Mouse (Mus musculus) layer of hippocampus, postnatal 25 days (tissue): ENCODE measurements around the gene Itpkc. TPM values are rescaled to one million over a fixed set of nuclear protein-coding genes. Genes with fewer than 3 reads are reported as not detected.

Experiments
- DNase-seq, 2 experiments: peaks; one replicate each; pipeline ENCODE4 v3.0.0; 2022; ENCODE audit warnings: mixed read lengths in 2 of 2, low spot score in 1 of 2; ENCODE audit errors: extremely low spot score in 1 of 2
- total RNA-seq, 2 experiments: library from RNA; stranded (reverse); gene quantifications; 2 replicates each; pipeline ENCODE4 v1.2.3; 2021

The Itpkc gene
- total RNA-seq, 2 experiments from 2014 or later = 7.2 to 8.3 TPM

DNA sequence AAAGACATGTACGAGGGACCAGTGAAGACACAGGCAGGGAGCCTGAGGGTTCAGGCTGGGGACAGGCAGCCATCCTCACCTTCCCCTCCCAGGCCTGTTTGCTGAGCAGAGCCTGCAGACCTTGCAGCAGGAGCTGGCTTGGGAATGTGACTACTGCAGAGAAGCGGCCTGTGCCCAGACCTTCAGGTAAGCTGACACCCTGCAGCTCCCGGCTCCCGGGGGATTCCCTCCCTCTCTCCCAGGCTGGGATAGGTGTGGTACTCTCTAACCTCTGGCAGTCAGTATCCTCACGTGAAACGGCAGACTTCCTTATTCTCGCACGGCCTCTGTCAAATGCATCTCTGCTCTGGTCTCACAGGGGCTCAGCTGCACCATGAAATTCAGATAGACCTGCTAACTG is 14.8 kb upstream of the Itpkc start:
- DNase-seq = no peak

DNA sequence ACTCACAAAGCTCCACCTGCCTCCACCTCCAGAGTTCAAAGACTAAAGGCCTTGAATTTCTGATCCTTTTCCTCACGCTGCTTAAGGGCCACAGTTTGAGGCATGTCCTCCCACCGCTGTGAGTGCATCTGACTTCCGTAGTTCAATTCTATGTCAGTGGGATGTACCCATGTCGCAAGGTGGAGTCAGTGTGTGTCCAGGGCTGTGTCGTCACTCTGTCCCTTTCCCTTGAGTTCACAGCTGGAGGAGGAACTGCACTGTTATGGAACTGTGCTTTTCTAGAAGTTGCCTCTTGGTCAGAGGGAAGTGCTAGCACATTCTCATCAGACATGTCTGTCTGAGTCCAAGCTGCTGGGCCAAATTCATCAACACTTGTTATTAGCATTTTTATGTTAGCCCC is 10.1 kb upstream of the Itpkc start:
- no peak for DNase-seq

- no peak for DNase-seq
Observed at GRCm38 (mm10) chr7:27237527-27237926, 9.1 kb upstream of the Itpkc start.

GRCm38 (mm10) chr7:27235726-27236125 is 7.3 kb upstream of the Itpkc start:
- DNase-seq = no peak

DNA sequence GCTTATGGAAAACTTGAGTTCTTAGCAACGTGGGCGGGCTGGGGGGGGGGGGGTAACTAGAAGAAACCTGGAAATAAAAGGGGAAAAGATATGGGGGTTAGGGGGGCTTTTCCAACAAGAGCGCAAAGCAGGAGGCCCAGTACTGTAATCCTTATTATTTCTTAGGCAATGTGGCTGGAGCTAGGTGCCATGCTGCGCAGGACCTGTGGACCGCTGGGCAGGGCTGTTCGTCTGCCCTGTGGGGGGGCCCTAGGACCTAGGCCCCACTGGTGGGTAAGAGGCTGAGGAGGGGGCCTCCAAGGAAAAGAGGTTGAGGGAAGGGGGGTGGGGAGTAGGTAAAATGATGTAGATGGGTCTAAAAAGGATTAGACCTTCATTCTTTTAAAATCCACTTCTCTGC is 4.8 kb upstream of the Itpkc start:
- DNase-seq = no peak

GRCm38 (mm10) chr7:27232781-27233281 is 4.4 kb upstream of the Itpkc start, which contains the start of gene Coq8b:
Gene Coq8b (plus strand): TSS chr7:27233023.
- DNase-seq = peak; percentile 78 to 85

DNA sequence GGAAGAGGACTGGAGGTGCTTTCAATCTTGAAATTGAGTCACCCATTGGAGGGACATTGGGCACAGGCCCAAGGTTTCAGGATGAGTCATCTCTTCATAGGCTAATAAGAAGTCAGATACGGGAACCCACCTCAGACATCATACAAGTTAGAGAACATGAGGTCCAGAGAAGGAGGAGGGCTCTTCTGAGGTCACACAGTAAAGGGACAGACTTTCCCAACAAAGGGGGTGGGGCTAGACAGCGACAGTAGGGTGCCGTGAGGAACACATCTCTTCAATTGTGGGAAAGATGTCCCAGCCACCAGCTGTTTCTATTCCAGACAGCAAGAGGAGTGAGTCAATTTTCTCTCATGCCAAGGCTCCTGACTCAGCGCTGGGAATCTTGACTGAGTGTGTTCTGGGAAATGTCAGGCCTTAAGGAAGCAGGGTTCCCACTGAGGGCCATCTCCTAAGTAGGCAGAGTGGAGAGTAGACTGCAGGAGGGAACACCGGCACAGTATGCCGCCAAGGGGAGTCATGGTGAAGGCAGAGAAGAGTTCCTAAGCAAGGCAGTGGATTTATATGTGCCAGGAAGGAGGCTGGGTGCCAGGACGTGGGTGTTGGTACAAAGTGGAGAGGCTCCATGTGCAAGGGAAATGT is 3.4 kb upstream of the Itpkc start:
- DNase-seq = peak; percentile 48 to 63

DNA sequence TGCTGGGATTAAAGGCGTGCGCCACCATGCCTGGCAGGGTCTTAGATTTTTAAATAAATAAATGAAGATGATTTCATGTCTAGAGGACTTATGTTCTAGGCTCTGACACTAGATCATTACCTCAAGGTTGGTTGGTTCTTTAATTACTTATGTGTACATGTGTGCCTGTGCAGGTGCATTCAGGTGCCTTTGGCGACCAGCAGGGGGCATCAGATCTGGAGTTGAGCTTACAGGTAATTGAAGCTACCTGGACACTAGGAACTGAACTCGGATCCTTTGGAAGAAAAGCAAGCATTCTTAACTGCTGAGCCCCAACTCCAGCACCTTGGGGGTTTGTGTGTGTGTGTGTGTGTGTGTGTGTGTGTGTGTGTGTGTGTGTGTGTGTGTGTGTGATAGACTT is 2.3 kb upstream of the Itpkc start:
- DNase-seq = no peak

GRCm38 (mm10) chr7:27228865-27229264 is 404 bp upstream of the Itpkc start:
- DNase-seq = no peak

GRCm38 (mm10) chr7:27227676-27228075 is 785 bp downstream of the Itpkc start:
- no peak for DNase-seq

DNA sequence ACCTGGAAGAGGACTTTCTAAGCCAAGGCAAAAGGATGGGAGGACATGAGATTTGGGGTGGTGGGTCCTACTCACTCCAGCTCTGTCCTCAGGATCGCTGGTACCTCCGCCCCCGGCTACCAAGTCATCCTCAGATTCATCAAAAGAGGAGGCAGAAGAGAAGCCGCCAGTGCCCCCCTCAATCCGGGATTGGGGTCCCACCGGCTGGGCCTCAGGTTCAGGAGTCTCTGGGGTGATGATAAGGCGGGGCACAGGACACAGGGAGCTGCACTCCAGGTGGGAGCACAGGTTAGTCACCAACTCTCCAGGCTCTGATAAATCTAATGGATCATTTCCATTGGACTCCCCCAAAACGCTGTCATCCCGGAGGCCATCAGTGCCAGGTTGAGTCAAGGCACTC is 1.2 kb downstream of the Itpkc start:
- no peak for DNase-seq

DNA sequence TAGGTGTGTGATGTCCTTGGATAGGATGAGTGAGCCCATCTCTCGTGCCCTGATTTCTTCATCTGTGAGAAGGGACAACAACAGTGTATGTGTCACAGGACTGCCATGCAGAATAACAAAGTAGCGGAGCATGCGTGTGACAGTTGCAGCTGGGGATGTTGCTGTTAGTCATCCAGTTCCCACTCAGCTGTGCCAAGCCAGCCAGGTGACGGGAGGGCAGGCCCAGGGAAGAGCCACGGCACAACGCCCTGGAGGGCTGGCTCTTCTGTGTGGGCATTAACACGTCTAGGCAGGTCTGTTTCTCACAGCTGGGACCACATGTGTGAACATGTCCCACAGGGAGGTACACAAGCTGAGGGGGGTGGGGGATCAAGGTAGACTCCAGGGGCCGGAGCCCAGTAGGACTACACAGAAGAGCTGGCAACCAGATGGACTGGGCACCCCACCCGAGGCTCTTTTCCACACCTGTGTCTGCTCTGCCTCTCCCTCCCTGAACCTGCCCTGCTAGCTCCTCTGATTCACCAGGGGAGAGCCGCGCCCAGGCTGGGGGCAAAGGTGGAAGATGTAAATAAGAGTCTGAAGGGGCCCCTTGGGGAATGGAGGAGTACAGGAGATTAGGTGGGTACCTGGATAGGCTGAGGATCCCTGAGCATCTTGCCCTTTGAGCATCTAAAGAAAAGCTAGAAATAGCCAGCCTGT is 3.4 kb downstream of the Itpkc start:
- no peak for DNase-seq

GRCm38 (mm10) chr7:27222538-27222937 is 5.9 kb downstream of the Itpkc start:
- DNase-seq = no peak

- DNase-seq = no peak
Observed at GRCm38 (mm10) chr7:27221939-27222338, 6.5 kb downstream of the Itpkc start.

- DNase-seq = no peak
Observed at GRCm38 (mm10) chr7:27219937-27220336, 8.5 kb downstream of the Itpkc start.

GRCm38 (mm10) chr7:27218586-27218985 is 9.9 kb downstream of the Itpkc start:
- DNase-seq = no peak

DNA sequence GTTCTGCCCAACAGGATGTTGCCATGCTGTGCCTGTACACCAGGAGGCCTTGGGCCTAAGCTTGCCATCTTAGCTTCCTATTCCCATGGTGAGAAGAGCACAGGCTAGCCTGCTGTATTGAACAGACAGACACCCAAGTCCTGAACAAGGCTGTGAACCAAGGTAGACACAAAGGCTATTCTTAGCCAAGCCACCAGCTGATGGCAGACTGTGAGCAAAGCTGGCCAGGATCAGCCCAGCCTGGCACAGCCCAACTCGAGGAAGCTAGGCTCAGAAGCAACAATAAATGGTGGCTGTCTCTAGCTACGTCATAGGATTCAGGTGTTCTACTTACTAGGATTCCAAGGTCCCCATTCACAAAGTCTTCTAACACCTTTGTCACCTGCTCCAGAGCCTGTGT is 15.8 kb downstream of the Itpkc start:
- no peak for DNase-seq

DNA sequence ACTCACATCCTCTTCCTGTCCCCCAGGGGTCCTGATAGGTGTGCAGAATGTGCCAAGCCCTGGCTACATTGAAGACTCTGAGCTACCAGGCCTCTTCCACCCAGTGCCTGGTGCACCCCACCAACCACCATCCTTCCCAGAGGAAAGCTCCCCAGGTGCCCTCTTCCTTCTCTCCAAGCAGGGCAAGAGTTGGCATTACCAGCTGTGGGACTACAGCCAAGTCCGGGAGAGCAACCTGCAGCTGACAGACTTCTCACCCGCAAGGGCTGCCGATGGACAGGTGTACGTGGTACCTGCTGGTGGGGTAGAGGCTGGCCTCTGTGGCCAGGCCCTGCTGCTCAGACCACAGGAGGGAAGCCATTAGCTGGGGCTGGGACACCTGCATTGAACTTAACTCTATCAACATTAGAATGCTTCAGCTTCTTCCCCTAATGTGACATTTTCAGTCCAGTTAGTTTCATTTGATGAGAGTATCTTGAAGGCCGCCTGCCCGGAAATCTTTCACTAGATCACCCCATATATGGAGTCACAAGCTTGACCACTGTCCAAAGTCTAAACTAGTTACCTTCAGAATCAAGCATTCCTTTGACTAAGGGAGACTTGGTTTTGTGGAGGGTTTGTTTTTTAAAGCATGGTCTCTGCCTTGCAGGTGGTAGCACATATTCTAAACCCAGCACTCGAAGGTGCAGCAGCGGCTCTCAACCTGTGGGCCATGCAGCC is 24.6 kb downstream of the Itpkc start:
- no peak for DNase-seq

- no peak for DNase-seq
Observed at GRCm38 (mm10) chr7:27198779-27199178, 29.7 kb downstream of the Itpkc start.

GRCm38 (mm10) chr7:27198355-27198754 is 30.1 kb downstream of the Itpkc start:
- DNase-seq = no peak

DNA sequence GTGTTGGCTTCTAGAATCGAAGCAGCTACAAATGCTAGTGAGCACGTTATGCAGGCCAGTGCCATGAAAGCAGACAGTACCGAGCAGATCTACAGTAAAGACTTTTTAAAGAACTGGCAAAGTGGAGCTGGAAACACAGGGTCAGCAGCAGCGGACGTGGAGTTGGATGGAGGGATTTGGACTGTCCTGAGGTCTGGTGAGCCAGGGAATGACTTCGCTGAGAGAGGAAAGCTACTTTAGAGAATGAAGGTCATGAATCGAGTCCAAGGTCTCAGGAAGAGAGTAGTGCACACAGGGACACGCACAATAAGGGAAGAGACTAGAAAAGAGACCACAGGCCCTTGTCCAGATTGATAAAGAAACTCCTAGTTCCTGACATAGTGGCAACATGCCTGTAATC is 30.8 kb downstream of the Itpkc start:
- no peak for DNase-seq
